Mouse (Mus musculus) embryonic facial prominence, embryonic 15.5 days (tissue): Measurements from ENCODE around the gene Bst2. TPM values are rescaled to one million over a fixed set of nuclear protein-coding genes. Genes with fewer than 3 reads are reported as not detected.
A peak's percentile ranks its signal among the peaks of the same experiment; 100 is the strongest.

ENCODE experiments used
- ATAC-seq: fragments of 200-750 bp; cut with Nextera tagmentation; 2 replicates; pipeline ENCODE4 v1.8.0; 2017; ENCODE audit warnings: low read depth, moderate TSS enrichment; ENCODE audit not compliant: insufficient number of reproducible peaks, low FRiP score, low TSS enrichment
- H3K27ac ChIP-seq: fragments of 300-500 bp; sonication (generic); replicated peaks from 2 replicates; pipeline ENCODE4 v1.5.1; 2015; ENCODE audit warnings: mild to moderate bottlenecking, inconsistent platforms
- H3K27me3 ChIP-seq: fragments of 300-500 bp; sonication (generic); 2 replicates; pipeline ENCODE4 v1.6.1; 2015; ENCODE audit warnings: inconsistent platforms
- H3K36me3 ChIP-seq: fragments of 300-500 bp; sonication (generic); 2 replicates; pipeline ENCODE4 v1.6.1; 2015; ENCODE audit warnings: mild to moderate bottlenecking, inconsistent platforms
- H3K4me1 ChIP-seq: fragments of 300-500 bp; sonication (generic); 2 replicates; pipeline ENCODE4 v1.6.1; 2015; ENCODE audit warnings: inconsistent platforms
- H3K4me2 ChIP-seq: fragments of 300-500 bp; sonication (generic); replicated peaks from 2 replicates; pipeline ENCODE4 v1.6.1; 2015; ENCODE audit warnings: mild to moderate bottlenecking, inconsistent platforms
- H3K4me3 ChIP-seq: fragments of 300-500 bp; sonication (generic); replicated peaks from 2 replicates; pipeline ENCODE4 v1.5.1; 2015; ENCODE audit warnings: mild to moderate bottlenecking, inconsistent platforms
- H3K9ac ChIP-seq: fragments of 300-500 bp; sonication (generic); 2 replicates; pipeline ENCODE4 v1.6.1; 2015; ENCODE audit warnings: inconsistent platforms
- H3K9me3 ChIP-seq: fragments of 300-500 bp; sonication (generic); replicated peaks from 2 replicates; pipeline ENCODE4 v1.6.1; 2016; ENCODE audit warnings: inconsistent platforms
- WGBS: fragments of 180-500 bp; shearing (Covaris S2); methylation state at CpG from one replicate; pipeline ENCODE4 v1.1.7; 2015; 5-methylcytosine and 5-hydroxymethylcytosine counted together
- polyA plus RNA-seq: library from polyadenylated mRNA; unstranded; fragments of >200 nt; fragmentation: Nextera tagmentation; extraction: Ambion mirVana; gene quantifications from 2 replicates; pipeline ENCODE4 v1.2.1, GENCODE M21; 2015

Gene Bst2
- polyA plus RNA-seq, 1 experiment from 2014 or later = 34.8 TPM

DNA sequence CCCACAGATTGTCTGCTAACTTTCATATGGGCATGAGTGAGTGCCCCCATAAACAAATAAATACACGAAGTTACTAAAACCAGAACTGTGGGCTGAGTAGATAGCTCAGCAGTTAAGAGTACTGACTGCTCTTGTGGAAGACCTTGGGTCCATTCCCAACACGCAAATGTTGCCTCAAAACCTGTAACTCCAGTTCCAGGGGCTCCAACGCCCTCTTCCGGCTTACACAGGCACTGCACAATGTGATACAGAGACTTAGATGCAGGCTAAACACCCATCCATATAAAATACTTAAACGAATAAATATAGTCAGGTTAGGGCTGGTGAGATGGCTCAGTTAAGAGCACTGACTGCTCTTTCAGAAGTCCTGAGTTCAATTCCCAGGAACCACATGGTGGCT is 22.2 kb downstream of the Bst2 start:
- peaks cover 7% of the 10 kb centered on the region; the same call in 1 of the 2 replicates for H3K27me3 ChIP-seq
- WGBS = 67% methylated on average over 5 of the region's 5 CpGs
- no peak for ATAC-seq
- H3K9ac ChIP-seq = no peak overlapping the region
- H3K27ac ChIP-seq = no peak overlapping the region
- no peak overlapping the region for H3K4me2 ChIP-seq
- H3K36me3 ChIP-seq = no peaks in the 10 kb centered on the region
- no peak overlapping the region for H3K4me3 ChIP-seq
- no peaks in the 10 kb centered on the region for H3K4me1 ChIP-seq
- no peaks in the 10 kb centered on the region for H3K9me3 ChIP-seq

DNA sequence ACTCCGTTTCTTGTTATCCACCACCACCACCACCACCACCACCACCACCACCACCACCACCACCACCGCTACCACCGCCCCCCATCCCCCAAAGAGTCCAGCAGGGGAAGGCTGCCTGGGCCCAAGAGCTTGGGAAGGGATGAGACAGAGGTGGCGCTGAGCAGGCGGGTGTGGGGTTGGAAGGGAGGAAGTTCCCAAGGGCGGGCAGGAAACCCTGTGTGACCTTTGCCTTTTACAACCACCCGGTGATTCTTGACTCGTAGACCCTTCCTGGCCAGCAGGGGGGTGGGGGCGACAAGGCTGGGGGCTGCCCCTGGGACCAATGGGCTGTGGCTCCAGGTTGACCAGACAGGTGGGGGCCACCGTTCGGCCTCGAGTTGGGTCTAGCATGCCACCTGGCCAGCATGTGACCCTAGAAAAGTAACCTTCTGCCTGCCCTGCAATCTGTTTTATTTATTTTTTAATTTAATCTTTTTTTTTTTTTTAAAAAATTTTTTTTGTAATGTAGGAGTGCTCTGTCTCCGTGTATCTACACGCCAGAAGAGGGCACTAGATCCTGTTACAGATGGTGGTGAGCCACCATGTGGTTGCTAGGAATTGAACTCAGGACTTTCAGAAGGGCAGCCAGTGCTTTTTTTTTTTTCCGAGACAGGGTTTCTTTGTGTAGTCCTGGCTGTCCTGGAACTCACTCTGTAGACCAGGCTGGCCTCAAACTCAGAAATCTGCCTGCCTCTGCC is 24.1 kb downstream of the Bst2 start:
- H3K4me2 ChIP-seq = no peak overlapping the region
- ATAC-seq = peak; percentile 31; the same call in 1 of the 2 replicates
- H3K9me3 ChIP-seq = no peaks in the 10 kb centered on the region
- H3K27me3 ChIP-seq = peaks cover 23% of the 10 kb centered on the region
- peaks cover 3% of the 10 kb centered on the region for H3K4me1 ChIP-seq
- no peak overlapping the region for H3K27ac ChIP-seq
- WGBS = 65% methylated on average over 15 of the region's 15 CpGs
- no peak overlapping the region for H3K9ac ChIP-seq
- H3K4me3 ChIP-seq = no peak overlapping the region
- H3K36me3 ChIP-seq = no peaks in the 10 kb centered on the region

DNA sequence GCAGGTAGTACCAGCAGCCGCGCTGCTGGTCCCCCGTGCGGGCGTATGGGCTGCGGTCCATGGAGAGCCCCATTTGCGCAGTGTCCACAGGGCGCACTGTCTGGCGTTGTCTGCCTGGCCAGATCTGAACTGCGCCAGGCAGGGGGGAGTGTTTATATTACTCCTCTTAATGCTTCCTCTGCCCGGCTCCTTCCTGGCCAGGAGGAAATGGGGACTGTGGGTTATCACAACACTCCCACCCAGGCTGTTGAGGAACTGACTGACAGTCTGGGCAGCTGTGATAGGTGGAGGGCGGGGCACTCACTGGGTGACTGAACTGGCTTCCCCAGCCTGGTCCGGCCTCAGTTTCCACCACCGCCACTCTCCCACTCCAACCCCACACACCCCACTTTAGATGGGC is 25.6 kb downstream of the Bst2 start, which contains the start of gene Plvap:
Plvap (minus strand) TSS at position 109 of the 400 bp plus-strand sequence.
- H3K27me3 ChIP-seq = peaks cover 38% of the 10 kb centered on the region
- H3K4me3 ChIP-seq = 0 out of 2 replicates have a peak within 1 kb of the TSS, but pooled peaks have one; percentile 8
- 60% methylated on average over 14 of the region's 14 CpGs for WGBS
- no peaks in the 10 kb centered on the region for H3K36me3 ChIP-seq
- no peak within 1 kb of the TSS for H3K9ac ChIP-seq
- H3K9me3 ChIP-seq = no peaks in the 10 kb centered on the region
- H3K27ac ChIP-seq = no peak within 1 kb of the TSS
- H3K4me2 ChIP-seq = no peak within 1 kb of the TSS
- ATAC-seq = no peak
- H3K4me1 ChIP-seq = peaks cover 14% of the 10 kb centered on the region

DNA sequence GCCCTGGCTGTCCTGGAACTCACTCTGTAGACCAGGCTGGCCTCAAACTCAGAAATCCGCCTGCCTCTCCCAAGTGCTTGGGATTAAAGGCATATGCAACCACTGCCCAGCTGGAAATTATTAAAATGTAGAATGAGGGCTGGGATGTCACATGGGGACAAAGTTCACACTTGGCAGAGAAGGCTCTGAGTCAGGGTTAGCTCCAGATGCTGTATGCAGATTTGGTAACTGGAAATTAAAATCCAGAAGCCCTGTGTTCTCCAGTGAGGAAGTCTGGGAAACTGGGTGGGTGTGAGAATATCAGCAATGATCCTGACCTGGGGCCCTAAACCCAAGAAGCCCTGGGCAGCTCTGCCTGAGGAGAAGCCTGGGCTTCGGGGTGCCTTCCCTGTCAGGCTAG is 27.9 kb downstream of the Bst2 start:
- Histone ChIP-seq H3K9me3 (no peaks in the 10 kb centered on the region), H3K4me2 (no peak overlapping the region), H3K27me3 (peaks cover 53% of the 10 kb centered on the region), H3K36me3 (no peaks in the 10 kb centered on the region), H3K27ac (no peak overlapping the region), H3K4me1 (peaks cover 14% of the 10 kb centered on the region), H3K4me3 (no peak overlapping the region), H3K9ac (no peak overlapping the region)
- no peak for ATAC-seq
- WGBS = 41% methylated on average over 2 of the region's 2 CpGs

DNA sequence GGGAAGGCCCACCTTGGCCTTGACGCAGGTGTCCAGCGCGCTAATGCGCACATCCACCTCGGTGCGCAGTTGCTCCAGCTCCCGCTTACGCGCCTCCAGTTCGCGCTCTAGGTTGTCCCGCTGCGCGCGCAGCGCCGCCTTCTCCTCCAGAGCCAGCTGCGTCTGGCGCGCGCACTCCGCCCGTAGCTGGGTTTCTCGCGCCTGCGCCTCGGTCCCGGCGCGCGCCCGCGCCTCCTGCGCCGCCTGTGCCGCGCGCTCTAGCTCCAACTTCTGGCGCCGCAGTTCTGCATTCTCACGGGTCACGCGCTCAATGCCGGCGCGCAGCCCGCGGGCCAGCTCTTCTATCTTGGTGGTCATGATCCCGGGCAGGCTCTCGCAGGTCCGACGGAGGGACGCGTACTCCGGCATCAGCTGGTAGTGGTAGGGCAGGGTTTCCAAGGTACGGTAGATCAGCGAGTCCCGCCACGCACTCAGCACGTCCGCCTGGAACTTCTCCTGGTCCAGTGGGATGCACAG is 29.6 kb downstream of the Bst2 start:
- Histone ChIP-seq H3K9me3 (no peaks in the 10 kb centered on the region), H3K4me2 (peak overlapping the region; percentile 75), H3K4me3 (peak overlapping the region; percentile 46), H3K27ac (no peak overlapping the region), H3K9ac (peak overlapping the region; percentile 21), H3K4me1 (peaks cover 14% of the 10 kb centered on the region), H3K36me3 (no peaks in the 10 kb centered on the region), H3K27me3 (peaks cover 53% of the 10 kb centered on the region)
- peak; percentile 70 for ATAC-seq
- WGBS = under 1% methylated on average over 61 of the region's 61 CpGs

DNA sequence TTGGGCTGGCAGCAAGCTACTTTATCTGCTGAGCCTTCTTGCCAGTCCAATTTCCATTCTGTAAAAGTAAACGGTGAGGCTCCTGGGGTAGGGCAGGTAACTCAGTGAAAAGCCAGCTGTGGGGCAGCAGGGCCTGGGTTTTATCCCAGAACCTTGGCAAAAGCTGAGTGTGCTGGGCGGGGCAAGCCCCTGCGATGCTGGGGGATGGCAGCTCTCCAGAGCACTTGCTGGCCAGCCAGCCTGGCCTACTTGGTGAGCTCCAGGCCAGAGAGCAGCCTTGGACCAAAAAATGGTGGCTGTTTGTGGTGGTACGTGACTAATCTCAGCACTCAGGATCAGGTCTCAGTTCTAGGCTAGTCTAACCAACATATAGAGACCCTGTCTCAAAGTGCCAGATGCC is 31.3 kb downstream of the Bst2 start:
- no peak for ATAC-seq
- no peaks in the 10 kb centered on the region for H3K36me3 ChIP-seq
- peaks cover 52% of the 10 kb centered on the region for H3K27me3 ChIP-seq
- H3K9me3 ChIP-seq = no peaks in the 10 kb centered on the region
- no peak overlapping the region for H3K27ac ChIP-seq
- no peak overlapping the region for H3K9ac ChIP-seq
- no peak overlapping the region for H3K4me2 ChIP-seq
- 79% methylated on average over 4 of the region's 4 CpGs for WGBS
- H3K4me1 ChIP-seq = peaks cover 14% of the 10 kb centered on the region
- H3K4me3 ChIP-seq = no peak overlapping the region

DNA sequence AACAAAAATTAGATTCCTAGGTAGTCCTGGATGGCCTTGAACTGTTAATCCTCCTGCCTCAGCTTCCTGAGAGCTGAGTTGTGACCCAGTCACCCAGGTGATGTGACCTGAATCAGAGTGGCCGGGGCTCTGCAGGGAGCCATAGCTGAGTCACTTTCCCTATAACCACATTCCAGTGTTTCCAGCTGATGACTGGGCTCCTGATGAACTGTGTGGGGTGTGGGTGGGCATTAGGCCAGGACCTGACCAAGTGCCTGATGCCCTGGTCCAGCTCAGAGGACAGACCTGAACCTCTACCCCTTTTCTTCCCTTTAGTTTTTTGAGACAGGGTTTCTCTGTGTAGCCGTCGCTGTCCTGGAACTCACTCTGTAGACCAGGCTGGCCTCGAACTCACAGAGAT is 31.9 kb downstream of the Bst2 start:
- 95% methylated on average over 4 of the region's 4 CpGs for WGBS
- no peak overlapping the region for H3K9ac ChIP-seq
- no peak for ATAC-seq
- H3K27ac ChIP-seq = no peak overlapping the region
- no peaks in the 10 kb centered on the region for H3K36me3 ChIP-seq
- H3K4me3 ChIP-seq = no peak overlapping the region
- H3K9me3 ChIP-seq = no peaks in the 10 kb centered on the region
- H3K27me3 ChIP-seq = peaks cover 49% of the 10 kb centered on the region
- H3K4me1 ChIP-seq = peaks cover 14% of the 10 kb centered on the region
- H3K4me2 ChIP-seq = no peak overlapping the region

DNA sequence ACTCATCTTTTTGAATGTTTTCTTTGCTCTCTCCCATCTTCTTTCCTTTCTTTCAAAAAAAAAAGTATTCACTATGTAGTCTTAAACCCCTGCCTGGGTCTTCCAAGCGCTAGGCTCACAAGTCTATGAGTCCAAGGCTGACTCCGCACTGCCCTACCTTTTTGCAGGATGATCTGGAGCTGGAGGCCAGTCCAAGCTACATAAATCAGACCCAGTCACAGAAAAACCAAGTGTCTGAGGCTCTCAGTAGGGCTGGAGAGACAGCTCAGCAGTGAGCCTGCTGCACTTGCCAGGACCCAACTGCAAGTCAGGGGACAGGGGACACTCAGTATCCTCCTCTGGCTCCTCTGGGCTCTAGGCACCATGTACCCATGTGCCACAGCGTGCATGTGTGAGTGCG is 32.9 kb downstream of the Bst2 start:
- H3K4me1 ChIP-seq = peaks cover 14% of the 10 kb centered on the region
- no peaks in the 10 kb centered on the region for H3K36me3 ChIP-seq
- no peak overlapping the region for H3K4me3 ChIP-seq
- ATAC-seq = no peak
- H3K27ac ChIP-seq = no peak overlapping the region
- peaks cover 40% of the 10 kb centered on the region for H3K27me3 ChIP-seq
- H3K4me2 ChIP-seq = no peak overlapping the region
- no peak overlapping the region for H3K9ac ChIP-seq
- H3K9me3 ChIP-seq = no peaks in the 10 kb centered on the region
- WGBS = 88% methylated on average over 4 of the region's 4 CpGs

DNA sequence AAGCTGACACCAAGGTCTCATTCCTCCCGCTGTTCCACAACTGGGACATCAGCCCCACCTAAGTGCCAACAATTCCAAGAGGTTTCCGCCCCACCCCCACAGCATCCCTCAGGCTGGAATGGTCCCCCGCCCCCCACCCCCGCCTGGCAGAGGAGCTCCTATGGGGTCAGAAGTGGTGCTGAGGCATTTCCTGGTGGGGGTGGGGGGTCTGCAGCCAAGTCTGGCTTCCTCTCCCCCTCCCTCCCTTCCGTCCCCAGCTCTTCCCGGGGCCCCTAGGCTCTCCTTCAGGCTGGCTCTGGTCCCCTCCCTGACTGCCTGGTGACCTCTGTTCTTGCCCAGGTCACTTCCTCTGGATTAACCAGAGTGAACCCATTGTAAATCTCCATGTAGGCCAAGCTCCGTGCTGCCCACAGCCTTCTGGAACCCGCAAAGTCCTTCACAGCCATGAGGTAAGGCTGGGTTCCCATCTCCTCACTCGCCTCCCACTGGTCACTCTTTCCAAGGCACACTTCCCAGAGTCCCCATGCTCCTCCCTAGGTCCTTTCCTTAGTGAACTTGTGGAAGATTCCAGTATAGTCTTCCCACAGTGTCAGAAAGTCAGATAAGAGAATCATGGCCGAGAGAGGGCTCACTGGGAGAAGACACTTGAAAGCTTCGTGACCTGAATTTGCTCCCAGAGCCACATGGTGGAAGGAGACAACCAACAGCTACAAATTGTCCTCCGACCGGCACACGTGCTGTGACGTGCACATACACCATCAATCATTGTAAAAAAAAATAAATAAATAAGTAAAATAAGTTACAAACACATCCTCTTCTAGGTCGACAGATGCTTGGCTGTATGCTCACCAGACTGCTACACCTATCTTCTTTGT is 38.2 kb downstream of the Bst2 start:
- no peak overlapping the region for H3K4me2 ChIP-seq
- WGBS = 30% methylated on average over 16 of the region's 16 CpGs
- no peaks in the 10 kb centered on the region for H3K9me3 ChIP-seq
- H3K36me3 ChIP-seq = peaks cover 11% of the 10 kb centered on the region; the same call in 1 of the 2 replicates
- peak overlapping the region; percentile 48; the same call in 1 of the 2 replicates for H3K27ac ChIP-seq
- H3K4me1 ChIP-seq = peaks cover 39% of the 10 kb centered on the region
- no peak for ATAC-seq
- no peak overlapping the region for H3K9ac ChIP-seq
- no peaks in the 10 kb centered on the region for H3K27me3 ChIP-seq
- no peak overlapping the region for H3K4me3 ChIP-seq

DNA sequence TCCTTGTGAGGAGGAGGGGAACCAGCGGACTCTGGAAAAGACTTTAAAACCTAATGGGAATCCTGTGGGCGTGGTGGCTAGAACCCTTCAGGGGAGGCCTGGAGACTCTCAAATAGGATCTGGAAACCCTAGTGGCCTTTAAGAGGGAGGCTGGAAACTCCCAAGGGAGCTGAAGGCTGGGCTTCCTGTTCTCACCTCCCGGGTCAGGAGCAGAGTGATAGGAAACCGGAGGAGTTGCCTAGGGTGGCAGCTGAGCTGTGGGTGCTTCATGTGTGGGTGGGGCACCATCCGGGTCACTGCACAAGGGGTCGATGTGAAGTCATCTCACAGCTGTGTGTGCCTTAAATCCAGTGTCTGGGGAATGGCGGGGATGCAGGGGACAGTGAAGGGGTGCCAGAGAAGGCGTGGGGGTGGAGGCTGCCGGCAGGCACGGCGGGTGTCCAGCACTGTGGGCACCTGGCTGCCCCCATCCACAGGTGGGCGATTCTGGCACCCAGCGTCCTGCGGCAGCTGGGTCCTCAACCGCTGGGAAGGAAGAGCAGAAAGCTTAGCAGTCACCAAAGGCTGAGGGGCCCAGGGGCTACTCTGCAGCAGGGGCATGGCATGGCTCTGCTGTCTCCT is 39.3 kb downstream of the Bst2 start:
- ATAC-seq = no peak
- H3K4me2 ChIP-seq = no peak overlapping the region
- no peak overlapping the region for H3K9ac ChIP-seq
- WGBS = 23% methylated on average over 15 of the region's 15 CpGs
- no peaks in the 10 kb centered on the region for H3K9me3 ChIP-seq
- H3K36me3 ChIP-seq = peaks cover 16% of the 10 kb centered on the region; the same call in 1 of the 2 replicates
- H3K27ac ChIP-seq = 0 out of 2 replicates have a peak overlapping the region, but pooled peaks have one; percentile 48
- H3K4me1 ChIP-seq = peaks cover 39% of the 10 kb centered on the region
- H3K4me3 ChIP-seq = no peak overlapping the region
- no peaks in the 10 kb centered on the region for H3K27me3 ChIP-seq
